Comparison of ENCODE assay signal across 35 mouse cellular contexts in the genomic region with DNA sequence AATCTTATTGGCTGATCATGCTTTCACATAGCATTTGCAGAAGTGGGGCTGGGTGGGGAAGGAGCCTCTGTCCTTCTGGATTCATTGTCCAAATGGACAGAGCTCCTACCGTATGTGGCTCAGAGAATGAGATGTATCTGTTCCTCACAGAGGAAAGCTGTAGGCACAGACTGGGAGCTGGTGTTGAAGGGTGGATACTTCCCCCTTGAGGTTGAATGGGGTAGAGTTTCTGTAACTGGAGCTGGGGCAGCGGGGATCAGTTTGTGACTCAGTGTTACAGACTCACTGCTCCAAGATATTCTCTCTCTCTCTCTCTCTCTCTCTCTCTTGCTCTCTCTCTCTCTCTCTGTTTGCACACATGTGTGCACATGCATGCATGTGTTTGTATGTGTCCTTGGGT. TPM values are rescaled to one million over a fixed set of nuclear protein-coding genes. Genes with fewer than 3 reads are reported as not detected.
DNase-seq lines count a peak whose midpoint lies in the region; ATAC-seq and TF ChIP-seq lines count a peak whose summit lies in the region.
"Had no signal": no experiment of that assay in that cellular context is flagged by ENCODE, and none has a peak within 500 bp of the region (broad histone marks: within the 10 kb centered on the region; RNA-seq: fewer than 3 reads in every experiment).

No protein-coding gene starts in this region.

- no peaks in the 10 kb centered on the region for H3K36me3 ChIP-seq in heart, postnatal 0 days (replicated peaks; ENCODE audit: control insufficient read depth, insufficient read depth, low read length)
- H3K36me3 ChIP-seq: embryonic facial prominence, embryonic 12.5 days; forebrain, embryonic 12.5 days; G1E; hindbrain, embryonic 10.5 days; limb, embryonic 13.5 days; liver, embryonic 13.5 days; lung, embryonic 15.5 days; midbrain, embryonic 10.5 days; neural tube, embryonic 13.5 days had no signal

- no peak for DNase-seq in heart, postnatal 0 days (ENCODE audit: low spot score)
- DNase-seq in heart, adult 9 months (ENCODE audit: low spot score in 2 of 2) = no peak
- DNase-seq in 3T3-L1 (ENCODE audit: low read depth, low spot score) (peak; percentile 55), 416B (ENCODE audit: low read depth) (peak; percentile 31)
- no peak for DNase-seq in retina, embryonic 14.5 days (ENCODE audit: low spot score)
- no peak for DNase-seq in thymus, postnatal 0 days (ENCODE audit: low spot score)
- DNase-seq: adrenal gland, adult 2 months; cerebellum, adult 11-12 months; cerebellum, postnatal 14 days; gastrocnemius, postnatal 10 days; heart, postnatal 10 days; kidney, postnatal 10 days; liver, embryonic 13.5 days; lung, postnatal 4 days; right cerebral cortex, postnatal 4 days; thymus, adult 18-20 months; thymus, postnatal 4 days had no signal

- TF ChIP-seq CTCF in heart, postnatal 0 days (IDR thresholded peaks at IDR 0.05; ENCODE audit: low read depth) = 0 out of 2 replicates have a peak, but pooled peaks have one; percentile 18

- ATAC-seq in heart, postnatal 0 days (ENCODE audit: insufficient read depth, low read depth) = no peak
- peak; percentile 57; the same call in 1 of the 2 replicates for ATAC-seq in common myeloid progenitor, adult 5-6 weeks (replicated peaks; ENCODE audit: low read depth, poor library complexity, severe bottlenecking)
- ATAC-seq: CD4-positive, CD25-positive, alpha-beta regulatory T cell, adult 4 months; hindbrain, embryonic 16.5 days; midbrain, embryonic 16.5 days had no signal

- TF ChIP-seq EP300 in heart, postnatal 0 days (IDR thresholded peaks at IDR 0.05; ENCODE audit: low read depth) = no peak

- H3K4me2 ChIP-seq in heart, postnatal 0 days (ENCODE audit: low read depth, low read length) = no peak overlapping the region
- H3K4me2 ChIP-seq: embryonic facial prominence, embryonic 12.5 days; forebrain, embryonic 12.5 days; heart, embryonic 11.5 days; limb, embryonic 13.5 days; liver, embryonic 13.5 days; lung, embryonic 15.5 days; neural tube, embryonic 13.5 days had no signal

- H3K27ac ChIP-seq in heart, postnatal 0 days (ENCODE audit: low read depth) = no peak overlapping the region
- H3K27ac ChIP-seq: embryonic facial prominence, embryonic 12.5 days; forebrain, embryonic 12.5 days; hindbrain, embryonic 10.5 days; limb, embryonic 13.5 days; liver, embryonic 13.5 days; lung, embryonic 15.5 days; midbrain, embryonic 10.5 days; neural tube, embryonic 13.5 days had no signal

- H3K9ac ChIP-seq in heart, postnatal 0 days (replicated peaks; ENCODE audit: low read depth, low read length) = no peak overlapping the region
- H3K9ac ChIP-seq: embryonic facial prominence, embryonic 12.5 days; forebrain, embryonic 12.5 days; limb, embryonic 13.5 days; liver, embryonic 13.5 days; lung, embryonic 15.5 days; neural tube, embryonic 13.5 days had no signal

- no peaks in the 10 kb centered on the region for H3K4me1 ChIP-seq in heart, postnatal 0 days (ENCODE audit: control insufficient read depth, insufficient read depth)
- H3K4me1 ChIP-seq: forebrain, embryonic 12.5 days; limb, embryonic 13.5 days; liver, embryonic 13.5 days; lung, embryonic 15.5 days; neural tube, embryonic 13.5 days had no signal

- H3K27me3 ChIP-seq in heart, postnatal 0 days (ENCODE audit: control insufficient read depth, insufficient read depth, low read length) = no peaks in the 10 kb centered on the region
- H3K27me3 ChIP-seq: embryonic facial prominence, embryonic 12.5 days; limb, embryonic 13.5 days; liver, embryonic 13.5 days; lung, embryonic 15.5 days; neural tube, embryonic 13.5 days had no signal

- WGBS in heart, postnatal 0 days = 47% methylated on average over 2 of the region's 2 CpGs

- H3K4me3 ChIP-seq in heart, postnatal 0 days (ENCODE audit: low read depth, low read length) = no peak overlapping the region
- H3K4me3 ChIP-seq: embryonic facial prominence, embryonic 12.5 days; forebrain, embryonic 12.5 days; hindbrain, embryonic 10.5 days; limb, embryonic 13.5 days; liver, embryonic 13.5 days; lung, embryonic 15.5 days; midbrain, embryonic 10.5 days; myocyte; neural tube, embryonic 13.5 days had no signal

- no peaks in the 10 kb centered on the region for H3K9me3 ChIP-seq in heart, postnatal 0 days (replicated peaks; ENCODE audit: control insufficient read depth, low read length)
- H3K9me3 ChIP-seq: embryonic facial prominence, embryonic 12.5 days; forebrain, embryonic 12.5 days; G1E; limb, embryonic 13.5 days; liver, embryonic 13.5 days; lung, embryonic 15.5 days; midbrain, embryonic 10.5 days; neural tube, embryonic 13.5 days had no signal

RNA-seq across cellular contexts. Expression of gene Ramp3, which starts 11.7 kb away (rescaled TPM):
- 4.6 and 16.9 TPM in 2 replicates for total RNA-seq in heart, postnatal 0 days (2014; rRNA removed; ENCODE audit: low replicate concordance)
- 5.0 TPM in 2 replicates for polyA plus RNA-seq in heart, postnatal 0 days (2015; fragmentation: Nextera tagmentation; extraction: Ambion mirVana)
- not detected in 2 replicates for total RNA-seq in common myeloid progenitor, adult 5-6 weeks (2017)
- 14.8 and 18.4 TPM in 2 replicates for polyA plus RNA-seq in thymus, postnatal 0 days (2015; fragmentation: Nextera tagmentation; extraction: Ambion mirVana)
- total RNA-seq: G1E; granulocyte monocyte progenitor cell, adult 5-6 weeks had no signal
- polyA plus RNA-seq: G1E; liver, embryonic 13.5 days had no signal

RNA-seq across cellular contexts. Expression of gene Wap, which starts 31.6 kb away (rescaled TPM):
- total RNA-seq in heart, postnatal 0 days (2014; rRNA removed; ENCODE audit: low replicate concordance) = not detected in 2 replicates
- not detected in 2 replicates for polyA plus RNA-seq in heart, postnatal 0 days (2015; fragmentation: Nextera tagmentation; extraction: Ambion mirVana)
- total RNA-seq in common myeloid progenitor, adult 5-6 weeks (2017) = not detected in 2 replicates
- polyA plus RNA-seq in thymus, postnatal 0 days (2015; fragmentation: Nextera tagmentation; extraction: Ambion mirVana) = 0.29 and 0.53 TPM in 2 replicates
- total RNA-seq: adrenal gland, adult 2 months; adrenal gland, postnatal 4 days; G1E; gastrocnemius, postnatal 10 days; granulocyte monocyte progenitor cell, adult 5-6 weeks; heart, postnatal 10 days; left cerebral cortex, postnatal 25 days had no signal
- polyA plus RNA-seq: adrenal gland, adult 2 months; CD4-positive, CD25-positive, alpha-beta regulatory T cell, adult 4 months; embryonic facial prominence, embryonic 12.5 days; forebrain, embryonic 12.5 days; G1E; heart, embryonic 11.5 days; hindbrain, embryonic 10.5 days; hindbrain, embryonic 16.5 days; limb, embryonic 13.5 days; liver, embryonic 13.5 days; lung, embryonic 15.5 days; midbrain, embryonic 10.5 days; midbrain, embryonic 16.5 days; myocyte; neural tube, embryonic 13.5 days; stomach, embryonic 14.5 days had no signal

RNA-seq across cellular contexts. Expression of gene Tbrg4, which starts 44.2 kb away (rescaled TPM):
- total RNA-seq in heart, postnatal 0 days (2014; rRNA removed; ENCODE audit: low replicate concordance) = 62.5 and 82.9 TPM in 2 replicates
- 52.5 and 65.8 TPM in 2 replicates for polyA plus RNA-seq in heart, postnatal 0 days (2015; fragmentation: Nextera tagmentation; extraction: Ambion mirVana)
- 33.6 and 73.2 TPM in 2 replicates for total RNA-seq in common myeloid progenitor, adult 5-6 weeks (2017)
- polyA plus RNA-seq in thymus, postnatal 0 days (2015; fragmentation: Nextera tagmentation; extraction: Ambion mirVana) = 41.6 and 43.4 TPM in 2 replicates

Comparison
In these comparisons a context has a peak if more than half of its experiments do, and no peak if none do; other contexts are left out.
1. DNase-seq: peak in 3T3-L1 (single experiment) and 416B (single experiment); none in heart, postnatal 0 days (single experiment), heart, adult 9 months (0 of 2), retina, embryonic 14.5 days (single experiment) and thymus, postnatal 0 days (single experiment).